Mouse (Mus musculus): ENCODE measurements around the gene Zfp661. TPM values are rescaled to one million over a fixed set of nuclear protein-coding genes. Genes with fewer than 3 reads are reported as not detected.
"Not testable (repeated sequence)": the region's sequence is repeated elsewhere in the genome, so short reads cannot be mapped to it uniquely, and the experiment has no call there.

Zfp661 gene
- total RNA-seq (2021), result 1 to 10 TPM; 1.8 to 2.2 TPM
- long read RNA-seq, experiment 1, result 0 reads
- long read RNA-seq, experiment 2, result 0 reads

DNA sequence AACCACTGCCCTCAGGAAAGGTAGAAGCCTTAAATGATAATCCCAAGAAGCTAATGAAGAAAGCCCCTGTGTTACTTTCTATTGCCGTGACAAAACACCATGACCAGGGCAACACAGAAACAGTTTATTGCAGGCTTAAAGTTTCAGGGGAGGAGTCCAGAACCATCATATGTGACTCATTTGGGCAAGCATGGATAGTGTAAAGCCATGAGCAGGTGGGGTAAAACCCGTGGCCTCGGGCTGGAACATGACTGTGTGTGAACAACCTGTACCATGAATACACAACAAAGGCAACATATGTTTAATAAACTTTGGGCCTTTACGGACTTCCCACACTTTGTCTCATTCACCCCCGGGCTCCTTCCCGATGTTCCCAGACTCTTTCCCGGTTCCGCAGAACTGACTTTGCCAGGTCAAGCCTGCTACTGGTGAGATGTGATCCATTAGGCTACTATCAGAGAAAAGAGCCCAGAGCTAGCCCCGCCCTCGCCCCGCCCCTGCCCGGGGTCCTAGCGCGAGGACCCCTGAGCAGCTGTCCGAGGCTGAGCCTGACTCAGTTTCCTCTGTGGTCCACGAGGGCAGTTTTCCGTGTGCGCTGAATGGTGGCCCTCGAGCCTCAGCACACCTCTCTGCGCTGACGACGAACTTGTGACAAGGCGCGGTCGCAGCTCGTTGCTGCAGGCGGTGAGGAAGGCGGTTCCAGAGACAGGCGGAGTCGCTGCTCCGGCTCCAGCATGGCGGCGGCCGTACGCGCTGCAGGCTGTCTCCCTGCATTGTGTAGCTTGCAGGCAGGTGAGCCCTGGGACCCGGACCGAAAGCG is at the start of gene Zfp661, which contains the start of gene Mrps5:
Zfp661 (minus strand) TSS at position 401 of the 820 bp plus-strand sequence.
Mrps5 (plus strand) TSS at position 529 of the 820 bp plus-strand sequence.
- DNase-seq, result peak; percentile 84 to 93

- no peak for DNase-seq
Measured at GRCm38 (mm10) chr2:127635581-127635980, 48.7 kb upstream of the Zfp661 start.

GRCm38 (mm10) chr2:127632601-127633000 is 45.7 kb upstream of the Zfp661 start:
- no peak for DNase-seq

DNA sequence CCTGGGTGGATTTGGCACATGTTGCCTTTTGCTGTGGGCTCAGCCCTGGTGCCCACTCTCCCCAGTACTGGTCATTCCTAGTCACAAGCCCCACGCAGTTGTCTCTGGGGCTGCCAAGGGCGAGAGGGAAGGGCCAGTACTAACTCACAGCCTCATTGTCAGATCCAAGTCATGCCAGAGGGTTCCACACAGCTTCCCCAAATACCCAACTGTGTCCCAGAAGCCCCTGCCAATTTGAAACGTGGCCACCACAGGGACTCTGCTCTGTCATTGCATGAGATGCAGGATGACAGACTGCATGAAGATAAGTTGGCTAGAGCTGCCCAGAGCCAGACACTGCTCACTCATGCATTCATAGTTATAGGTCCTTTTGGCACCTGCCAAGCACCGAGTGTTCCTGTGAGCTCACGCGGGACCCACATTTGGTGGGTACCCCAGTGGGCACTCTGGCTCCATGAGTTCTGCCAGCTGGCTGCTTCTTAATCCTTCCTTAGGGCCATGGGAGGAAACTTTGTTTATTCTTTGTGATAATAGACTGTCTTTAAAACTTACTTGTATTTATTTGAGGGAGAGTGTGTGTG is 41.2 kb upstream of the Zfp661 start:
- DNase-seq, result no peak

GRCm38 (mm10) chr2:127627354-127627753 is 40.5 kb upstream of the Zfp661 start:
- no peak for DNase-seq

DNA sequence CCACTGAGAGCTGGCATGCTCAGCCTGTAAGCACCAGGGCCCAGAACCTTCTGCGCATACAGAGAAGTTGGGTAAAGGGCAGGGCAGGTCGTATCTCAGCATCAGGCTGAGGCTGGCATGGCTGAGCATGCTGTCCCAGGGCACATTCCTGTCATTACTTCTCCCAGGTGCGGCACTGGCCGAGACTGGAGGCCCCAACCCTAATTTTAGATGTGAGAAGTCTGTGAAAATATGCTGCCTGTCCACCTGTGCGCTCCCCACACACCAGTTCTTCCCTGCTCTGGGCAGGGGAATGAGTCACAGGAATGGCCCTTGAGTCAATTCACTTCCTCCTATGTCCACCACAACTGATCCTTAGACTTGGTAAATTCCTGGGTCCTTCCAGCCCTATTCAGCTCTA is 38.8 kb upstream of the Zfp661 start:
- no peak for DNase-seq

DNA sequence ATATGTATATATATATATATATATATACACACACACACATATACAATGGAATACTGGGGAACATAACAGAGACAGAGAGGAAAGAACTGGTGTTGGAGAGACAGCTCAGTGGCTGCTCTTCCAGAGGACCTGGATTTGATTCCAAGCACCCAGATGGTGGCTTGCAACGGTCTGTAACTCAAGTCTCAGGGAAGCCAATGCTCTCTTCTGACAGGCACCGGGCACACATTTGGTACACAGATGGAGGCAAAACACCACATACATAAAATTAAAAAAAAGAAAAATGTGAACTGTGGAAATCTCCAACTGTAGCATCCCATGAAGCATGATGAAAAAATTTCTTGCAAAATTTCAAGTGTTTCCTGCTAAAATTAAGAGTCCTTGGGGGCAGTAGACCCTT is 37.9 kb upstream of the Zfp661 start:
- no peak for DNase-seq

DNA sequence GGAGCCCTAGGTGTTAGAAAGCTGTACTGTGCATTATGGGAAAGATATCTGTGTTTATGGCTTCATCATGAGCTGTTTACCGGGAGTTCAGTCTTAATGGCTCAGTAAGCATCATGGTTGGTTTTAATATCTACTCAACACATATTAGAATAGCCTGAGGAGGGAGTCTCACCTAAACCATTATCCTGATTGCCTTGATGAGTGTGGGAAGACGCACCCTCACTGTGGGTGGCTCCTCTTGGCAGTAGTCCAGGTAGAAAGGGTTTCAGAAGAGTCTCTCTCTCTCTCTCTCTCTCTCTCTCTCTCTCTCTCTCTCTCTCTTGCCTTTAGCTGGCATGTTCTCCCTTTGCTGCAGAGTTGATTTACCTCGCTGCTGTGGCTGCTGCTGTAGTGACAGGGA is 35.2 kb upstream of the Zfp661 start:
- no peak for DNase-seq

- no peak for DNase-seq
Measured at GRCm38 (mm10) chr2:127619311-127619710, 32.4 kb upstream of the Zfp661 start.

DNA sequence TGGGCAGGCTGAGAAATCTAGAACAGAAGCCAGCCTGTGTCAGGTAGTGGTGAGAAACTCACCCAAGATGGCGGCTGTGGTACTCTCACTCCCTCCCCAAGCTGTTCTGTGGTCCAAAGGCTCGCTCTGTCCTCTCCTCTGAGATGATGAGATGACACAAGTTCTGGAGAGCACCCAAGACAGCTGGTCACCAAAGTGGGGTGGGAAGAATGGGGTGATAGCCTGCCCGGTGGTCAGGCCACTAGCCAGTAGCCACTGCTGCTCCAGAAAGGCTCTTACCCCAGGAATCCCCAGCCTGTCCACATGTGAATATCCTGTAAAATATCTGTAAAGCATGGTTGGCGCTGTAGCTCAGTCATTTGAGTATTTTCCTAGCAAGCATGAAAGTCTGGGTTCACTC is 25.4 kb upstream of the Zfp661 start:
- no peak for DNase-seq

DNA sequence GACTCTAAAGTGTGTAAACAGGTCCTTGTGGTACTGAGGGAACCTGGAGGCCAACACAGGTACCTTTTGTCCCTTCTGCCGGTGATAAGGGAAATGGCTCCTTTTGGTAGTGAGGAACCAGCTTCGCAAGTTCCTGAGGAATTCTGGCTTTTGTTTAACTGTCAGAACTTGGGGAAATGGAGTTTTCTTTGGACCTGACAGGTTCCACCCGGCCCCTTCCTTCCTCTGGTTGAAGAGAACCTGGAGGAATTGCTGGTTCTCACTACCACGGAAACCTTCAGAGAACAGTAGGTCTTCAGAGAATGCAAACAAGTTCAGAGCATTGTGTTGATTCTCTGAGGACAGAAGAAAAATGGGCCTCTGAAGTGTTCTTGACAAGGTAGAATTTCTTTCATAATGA is 24.5 kb upstream of the Zfp661 start:
- peak in 1 of 2 experiments; percentile 28 for DNase-seq

GRCm38 (mm10) chr2:127608986-127609385 is 22.1 kb upstream of the Zfp661 start:
- no peak for DNase-seq

- DNase-seq, result peak in 1 of 2 experiments; percentile 62
Measured at GRCm38 (mm10) chr2:127608234-127608633, 21.3 kb upstream of the Zfp661 start.

- DNase-seq, result no peak
Measured at GRCm38 (mm10) chr2:127605203-127605602, 18.3 kb upstream of the Zfp661 start.

DNA sequence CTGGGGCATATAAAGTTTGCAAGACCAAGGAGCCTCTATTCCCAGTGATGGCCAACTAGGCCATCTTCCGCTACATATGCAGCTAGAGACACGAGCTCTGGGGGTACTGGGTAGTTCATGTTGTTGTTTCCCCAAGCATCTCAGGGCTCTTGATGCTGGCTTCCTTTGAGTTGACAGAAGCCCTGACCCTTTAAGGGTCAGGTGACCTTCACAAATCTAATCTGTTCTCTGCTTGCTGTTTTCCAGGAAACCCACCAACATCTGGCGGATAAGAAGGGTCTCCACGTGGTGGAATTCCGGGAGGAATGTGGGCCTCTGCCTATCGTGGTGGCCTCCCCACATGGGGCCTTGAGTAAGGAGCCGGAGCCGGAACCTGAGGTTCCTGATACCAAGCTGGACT is 16.5 kb upstream of the Zfp661 start:
- not testable (repeated sequence) for DNase-seq

DNA sequence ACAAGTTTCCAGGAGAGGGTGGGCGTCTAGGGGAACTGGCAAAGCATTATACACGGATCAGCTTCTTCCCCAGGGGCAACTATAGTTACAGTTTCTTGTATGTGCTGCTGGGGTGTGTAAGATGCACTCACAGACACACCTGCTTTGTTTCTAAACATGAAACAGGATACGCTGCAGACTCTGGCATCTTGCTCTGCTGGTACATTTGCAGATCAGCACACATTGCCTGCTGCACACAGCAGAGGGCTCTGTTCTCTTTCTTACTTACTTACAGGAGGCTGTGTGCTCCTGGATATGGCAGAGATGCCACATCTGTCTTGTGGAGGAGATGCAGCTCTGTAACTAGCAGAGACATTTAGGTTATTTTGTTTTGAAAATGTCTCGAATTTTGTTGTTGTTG is 3.9 kb upstream of the Zfp661 start:
- no peak for DNase-seq

GRCm38 (mm10) chr2:127590204-127590603 is 3.3 kb upstream of the Zfp661 start:
- DNase-seq, result no peak

DNA sequence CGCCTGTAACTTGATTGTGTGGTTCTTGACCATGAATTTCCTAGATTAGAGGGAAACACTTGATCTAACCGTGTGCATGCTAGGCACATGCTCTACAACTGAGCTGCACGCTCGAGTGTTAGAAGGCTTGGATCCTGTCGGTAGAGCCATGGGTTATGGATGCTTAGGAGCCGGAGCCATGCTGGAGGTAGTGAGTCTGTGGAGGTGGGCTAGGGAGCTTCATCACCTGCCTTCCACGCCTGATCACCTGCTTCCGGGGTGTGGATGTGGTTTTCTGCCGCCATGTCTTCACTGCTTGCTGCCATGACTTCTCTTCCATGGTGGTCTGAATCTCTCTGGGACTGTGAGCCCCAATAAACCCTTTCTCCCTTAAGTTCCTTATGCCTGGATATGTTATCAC is 2.0 kb upstream of the Zfp661 start:
- DNase-seq, result no peak

GRCm38 (mm10) chr2:127587514-127587844 is 585 bp upstream of the Zfp661 start:
- DNase-seq, result no peak

DNA sequence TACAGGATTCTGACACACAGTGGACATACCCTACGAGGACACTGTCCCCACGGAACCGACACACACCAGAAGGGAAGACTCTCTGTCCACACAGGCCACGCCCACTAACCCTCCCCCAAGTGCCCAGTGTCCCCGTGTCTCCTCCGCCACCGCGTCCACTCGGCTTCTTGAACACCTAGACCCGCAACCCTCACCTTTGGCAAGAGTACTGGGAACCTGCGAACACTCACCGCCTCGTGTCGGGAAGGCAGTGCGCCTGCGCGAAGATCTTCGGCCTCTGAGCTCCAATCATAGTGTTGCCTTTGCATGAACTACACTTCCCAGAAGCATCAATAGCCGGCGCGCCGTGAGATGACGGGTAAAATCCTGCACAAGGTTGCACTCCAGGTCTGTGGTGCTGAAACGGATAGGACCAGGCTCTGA is 2.4 kb downstream of the Zfp661 start:
- peak; percentile 94 to 95 for DNase-seq

DNA sequence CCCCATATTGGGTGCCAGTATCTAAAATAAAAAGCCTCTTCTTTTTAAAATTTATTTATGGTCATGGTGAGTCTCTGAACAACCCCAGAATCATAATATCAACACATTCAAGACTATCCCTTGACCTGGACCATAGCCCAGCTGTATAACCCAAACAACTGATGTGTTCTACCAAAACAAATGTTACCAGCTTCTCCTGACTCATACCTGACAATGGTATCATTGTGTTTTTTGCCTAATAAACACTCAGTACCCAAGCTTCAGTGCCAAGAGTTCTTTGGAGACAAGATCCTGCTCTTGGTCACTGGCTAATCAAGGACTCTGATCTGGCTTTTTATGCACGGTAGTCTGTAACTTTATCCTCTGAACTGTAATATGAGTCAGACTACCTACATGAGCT is 13.6 kb downstream of the Zfp661 start:
- no peak for DNase-seq

- DNase-seq, result peak; percentile 62 to 84
Measured at GRCm38 (mm10) chr2:127559070-127559966, 27.6 kb downstream of the Zfp661 start.

DNA sequence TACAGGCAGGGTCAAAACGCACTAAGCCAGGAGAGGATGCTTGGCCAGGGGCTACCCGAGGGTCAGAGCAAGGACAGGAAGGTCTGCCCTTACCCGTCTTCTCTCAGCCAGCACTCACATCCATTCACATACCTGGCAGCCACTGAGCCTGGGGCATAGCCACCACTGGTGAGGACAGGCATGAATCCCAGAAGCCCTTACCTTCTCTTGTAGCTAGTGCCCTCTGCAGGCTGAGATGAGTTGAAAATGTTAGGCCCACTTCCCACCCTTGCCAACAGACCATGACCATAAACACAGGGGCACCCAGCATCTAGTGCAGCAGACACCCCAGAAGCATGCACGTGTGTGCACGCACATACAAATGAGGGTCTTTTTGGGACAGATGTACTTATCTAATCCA is 35.8 kb downstream of the Zfp661 start:
- DNase-seq, result peak in 1 of 2 experiments; percentile 8

Measured in heart, adult 18-20 months (tissue).